Mouse (Mus musculus): ENCODE measurements around the gene Olfr777. TPM values are rescaled to one million over a fixed set of nuclear protein-coding genes. Genes with fewer than 3 reads are reported as not detected.

Gene Olfr777
- not detected for polyA plus RNA-seq (2015; fragmentation: Illumina TruSeq; extraction: RNeasy Lipid Tissue Mini Kit (QIAGEN cat#74804); ENCODE audit: low read depth, low replicate concordance)

GRCm38 (mm10) chr10:129271081-129271535 lies at the start of gene Olfr777:
Gene Olfr777 (minus strand): TSS chr10:129271485.

GRCm38 (mm10) chr10:129317817-129318216 lies 46.5 kb upstream of the Olfr777 start, which contains the start of gene Olfr780:
Gene Olfr780 (plus strand): TSS chr10:129318117.

GRCm38 (mm10) chr10:129258827-129259226 lies 12.5 kb downstream of the Olfr777 start, which contains the start of gene Olfr776:
Gene Olfr776 (plus strand): TSS chr10:129259127.

GRCm38 (mm10) chr10:129248112-129248511 lies 23.2 kb downstream of the Olfr777 start, which contains the start of gene Olfr775:
Gene Olfr775 (plus strand): TSS chr10:129248412.

GRCm38 (mm10) chr10:129235904-129236303 lies 35.4 kb downstream of the Olfr777 start, which contains the start of gene Olfr774:
Gene Olfr774 (plus strand): TSS chr10:129236204.

Other genes with a start within 250 kb of the Olfr777 start
- gene Olfr764-ps1, start 231.6 kb downstream of the Olfr777 start, polyA plus RNA-seq (2015; fragmentation: Illumina TruSeq; extraction: RNeasy Lipid Tissue Mini Kit (QIAGEN cat#74804); ENCODE audit: low read depth, low replicate concordance) = not detected
- not detected for gene Olfr765, start 221.5 kb downstream of the Olfr777 start, polyA plus RNA-seq (2015; fragmentation: Illumina TruSeq; extraction: RNeasy Lipid Tissue Mini Kit (QIAGEN cat#74804); ENCODE audit: low read depth, low replicate concordance)
- gene Olfr766-ps1, start 202.5 kb downstream of the Olfr777 start, polyA plus RNA-seq (2015; fragmentation: Illumina TruSeq; extraction: RNeasy Lipid Tissue Mini Kit (QIAGEN cat#74804); ENCODE audit: low read depth, low replicate concordance) = not detected
- gene Olfr767, start 188.6 kb downstream of the Olfr777 start, polyA plus RNA-seq (2015; fragmentation: Illumina TruSeq; extraction: RNeasy Lipid Tissue Mini Kit (QIAGEN cat#74804); ENCODE audit: low read depth, low replicate concordance) = not detected
- gene Olfr768, start 172.1 kb downstream of the Olfr777 start, polyA plus RNA-seq (2015; fragmentation: Illumina TruSeq; extraction: RNeasy Lipid Tissue Mini Kit (QIAGEN cat#74804); ENCODE audit: low read depth, low replicate concordance) = not detected
- gene Olfr769, start 153.6 kb downstream of the Olfr777 start, polyA plus RNA-seq (2015; fragmentation: Illumina TruSeq; extraction: RNeasy Lipid Tissue Mini Kit (QIAGEN cat#74804); ENCODE audit: low read depth, low replicate concordance) = not detected
- gene Olfr770, start 132.5 kb downstream of the Olfr777 start, polyA plus RNA-seq (2015; fragmentation: Illumina TruSeq; extraction: RNeasy Lipid Tissue Mini Kit (QIAGEN cat#74804); ENCODE audit: low read depth, low replicate concordance) = not detected
- not detected for gene Olfr771, start 106.7 kb downstream of the Olfr777 start, polyA plus RNA-seq (2015; fragmentation: Illumina TruSeq; extraction: RNeasy Lipid Tissue Mini Kit (QIAGEN cat#74804); ENCODE audit: low read depth, low replicate concordance)
- gene Olfr772, start 93.6 kb downstream of the Olfr777 start, polyA plus RNA-seq (2015; fragmentation: Illumina TruSeq; extraction: RNeasy Lipid Tissue Mini Kit (QIAGEN cat#74804); ENCODE audit: low read depth, low replicate concordance) = not detected
- gene Olfr773, start 84.1 kb downstream of the Olfr777 start, polyA plus RNA-seq (2015; fragmentation: Illumina TruSeq; extraction: RNeasy Lipid Tissue Mini Kit (QIAGEN cat#74804); ENCODE audit: low read depth, low replicate concordance) = not detected
- gene Olfr774, start 35.3 kb downstream of the Olfr777 start, polyA plus RNA-seq (2015; fragmentation: Illumina TruSeq; extraction: RNeasy Lipid Tissue Mini Kit (QIAGEN cat#74804); ENCODE audit: low read depth, low replicate concordance) = not detected
- not detected for gene Olfr775, start 23.1 kb downstream of the Olfr777 start, polyA plus RNA-seq (2015; fragmentation: Illumina TruSeq; extraction: RNeasy Lipid Tissue Mini Kit (QIAGEN cat#74804); ENCODE audit: low read depth, low replicate concordance)
- gene Olfr776, start 12.4 kb downstream of the Olfr777 start, polyA plus RNA-seq (2015; fragmentation: Illumina TruSeq; extraction: RNeasy Lipid Tissue Mini Kit (QIAGEN cat#74804); ENCODE audit: low read depth, low replicate concordance) = not detected
- not detected for gene Olfr780, start 46.6 kb upstream of the Olfr777 start, polyA plus RNA-seq (2015; fragmentation: Illumina TruSeq; extraction: RNeasy Lipid Tissue Mini Kit (QIAGEN cat#74804); ENCODE audit: low read depth, low replicate concordance)
- gene Olfr781, start 57.4 kb upstream of the Olfr777 start, polyA plus RNA-seq (2015; fragmentation: Illumina TruSeq; extraction: RNeasy Lipid Tissue Mini Kit (QIAGEN cat#74804); ENCODE audit: low read depth, low replicate concordance) = not detected
- gene Olfr782, start 77.4 kb upstream of the Olfr777 start, polyA plus RNA-seq (2015; fragmentation: Illumina TruSeq; extraction: RNeasy Lipid Tissue Mini Kit (QIAGEN cat#74804); ENCODE audit: low read depth, low replicate concordance) = not detected
- gene Olfr784, start 112.6 kb upstream of the Olfr777 start, polyA plus RNA-seq (2015; fragmentation: Illumina TruSeq; extraction: RNeasy Lipid Tissue Mini Kit (QIAGEN cat#74804); ENCODE audit: low read depth, low replicate concordance) = not detected
- not detected for gene Olfr785, start 133.9 kb upstream of the Olfr777 start, polyA plus RNA-seq (2015; fragmentation: Illumina TruSeq; extraction: RNeasy Lipid Tissue Mini Kit (QIAGEN cat#74804); ENCODE audit: low read depth, low replicate concordance)
- gene Olfr786, start 155.8 kb upstream of the Olfr777 start, polyA plus RNA-seq (2015; fragmentation: Illumina TruSeq; extraction: RNeasy Lipid Tissue Mini Kit (QIAGEN cat#74804); ENCODE audit: low read depth, low replicate concordance) = not detected
- not detected for gene Olfr787, start 190.4 kb upstream of the Olfr777 start, polyA plus RNA-seq (2015; fragmentation: Illumina TruSeq; extraction: RNeasy Lipid Tissue Mini Kit (QIAGEN cat#74804); ENCODE audit: low read depth, low replicate concordance)
- gene Olfr788, start 199.5 kb upstream of the Olfr777 start, polyA plus RNA-seq (2015; fragmentation: Illumina TruSeq; extraction: RNeasy Lipid Tissue Mini Kit (QIAGEN cat#74804); ENCODE audit: low read depth, low replicate concordance) = not detected
- gene Olfr789, start 213.3 kb upstream of the Olfr777 start, polyA plus RNA-seq (2015; fragmentation: Illumina TruSeq; extraction: RNeasy Lipid Tissue Mini Kit (QIAGEN cat#74804); ENCODE audit: low read depth, low replicate concordance) = not detected
- gene Olfr790, start 227.0 kb upstream of the Olfr777 start, polyA plus RNA-seq (2015; fragmentation: Illumina TruSeq; extraction: RNeasy Lipid Tissue Mini Kit (QIAGEN cat#74804); ENCODE audit: low read depth, low replicate concordance) = not detected

Data from brain, adult 10 weeks (tissue).